Mouse (Mus musculus) left cerebral cortex, adult 8-10 months (tissue): Measurements from ENCODE around the gene Nhp2. TPM values are rescaled to one million over a fixed set of nuclear protein-coding genes. Genes with fewer than 3 reads are reported as not detected.
"Not testable (repeated sequence)": the region's sequence is repeated elsewhere in the genome, so short reads cannot be mapped to it uniquely, and the experiment has no call there.

Source experiments
- DNase-seq, 2 experiments: peaks; one replicate each; pipeline ENCODE4 v3.0.0; 2022; ENCODE audit warnings: low spot score in 2 of 2
- total RNA-seq, 4 experiments: library from RNA; stranded (reverse); gene quantifications; 2 replicates each; pipeline ENCODE4 v1.2.4; 2022

Nhp2 gene
- total RNA-seq, 4 experiments from 2014 or later = 50.4 to 57.4 (median 53.6) TPM

GRCm38 (mm10) chr11:51654891-51655290, 35.4 kb downstream of the Nhp2 start:
- no peak for DNase-seq

- no peak for DNase-seq
These were observed 37.4 kb downstream of the Nhp2 start for GRCm38 (mm10) chr11:51656798-51657521.

GRCm38 (mm10) chr11:51658291-51658690, 38.8 kb downstream of the Nhp2 start:
- no peak for DNase-seq

- no peak for DNase-seq
These were observed 39.2 kb downstream of the Nhp2 start for GRCm38 (mm10) chr11:51658705-51659104.

GRCm38 (mm10) chr11:51661867-51662365, 42.4 kb downstream of the Nhp2 start:
- DNase-seq = no peak

- DNase-seq = no peak
These were observed 43.1 kb downstream of the Nhp2 start for GRCm38 (mm10) chr11:51662632-51663031.

GRCm38 (mm10) chr11:51664747-51665146, 45.2 kb downstream of the Nhp2 start:
- not testable (repeated sequence) for DNase-seq

- DNase-seq = no peak
These were observed 51.3 kb downstream of the Nhp2 start for GRCm38 (mm10) chr11:51670846-51671245.

GRCm38 (mm10) chr11:51671376-51671775, 51.8 kb downstream of the Nhp2 start:
- no peak for DNase-seq

- DNase-seq = no peak
These were observed 53.8 kb downstream of the Nhp2 start for GRCm38 (mm10) chr11:51673291-51673690.

Other genes starting within 250 kb of the Nhp2 start
- gene Phykpl, start 35.0 kb upstream of the Nhp2 start, total RNA-seq = 1 to 10 TPM; 5.9 to 8.5 (median 6.5) TPM
- 100 to 1,000 TPM; 113 to 139 (median 126) TPM for gene Hnrnpab, start 12.9 kb upstream of the Nhp2 start, total RNA-seq
- gene Rmnd5b, start 16.2 kb downstream of the Nhp2 start, total RNA-seq = 10 to 100 TPM; 48.2 to 59.4 (median 54.7) TPM
- gene N4bp3, start 31.1 kb downstream of the Nhp2 start, total RNA-seq = 10 to 100 TPM; 15.5 to 17.2 (median 16.7) TPM
- gene D930048N14Rik, start 31.2 kb downstream of the Nhp2 start, total RNA-seq = 1 to 10 TPM; 1.6 to 2.8 (median 2.6) TPM
- 10 to 100 TPM; 30.0 to 34.7 (median 33.3) TPM for gene 0610009B22Rik, start 69.1 kb downstream of the Nhp2 start, total RNA-seq
- 10 to 100 TPM; 19.1 to 21.9 (median 19.8) TPM for gene Sec24a, start 143.9 kb downstream of the Nhp2 start, total RNA-seq
- gene Sar1b, start 144.0 kb downstream of the Nhp2 start, total RNA-seq = 10 to 100 TPM; 63.7 to 73.2 (median 67.6) TPM
- 10 to 100 TPM; 53.5 to 60.9 (median 57.6) TPM for gene Jade2, start 237.9 kb downstream of the Nhp2 start, total RNA-seq